Mouse (Mus musculus) G1E (cell line): ENCODE results near the gene Triobp.

Source experiments
- CTCF ChIP-seq: IDR thresholded peaks from 2 replicates; pipeline ENCODE4 v1.5.1; 2012; ENCODE audit warnings: low read depth, low read length, inconsistent platforms, mixed read lengths
- GATA1 ChIP-seq: IDR thresholded peaks from 2 replicates; pipeline ENCODE4 v1.6.1; 2012; ENCODE audit warnings: borderline replicate concordance, low read length, inconsistent platforms, mixed read lengths
- GATA2 ChIP-seq: IDR thresholded peaks from 2 replicates; pipeline ENCODE4 v1.6.1; 2012; ENCODE audit warnings: low read depth, low read length, inconsistent platforms, borderline replicate concordance
- POLR2AphosphoS5 ChIP-seq: IDR thresholded peaks from 2 replicates; pipeline ENCODE4 v1.6.1; 2012; ENCODE audit warnings: low read depth, low read length, inconsistent platforms; ENCODE audit not compliant: insufficient replicate concordance

DNA sequence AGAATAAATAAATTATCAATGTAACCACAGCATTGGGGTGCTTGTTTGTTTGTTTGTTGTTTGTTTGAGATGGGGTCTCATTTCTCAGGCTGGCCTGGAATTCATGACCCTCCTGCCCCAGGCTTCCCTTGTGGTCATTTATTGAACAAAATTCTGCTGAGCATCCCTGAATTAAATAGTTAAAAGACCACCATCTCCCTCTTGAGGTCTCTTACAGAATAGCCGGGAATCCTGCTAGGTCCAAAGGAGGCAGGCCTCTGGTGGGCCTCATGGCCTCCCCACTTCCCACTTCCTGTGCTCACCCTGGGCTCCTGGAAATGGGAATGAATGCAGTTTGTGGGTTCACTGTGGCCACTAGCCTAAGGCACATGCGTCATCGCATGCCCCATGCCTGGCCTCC, 71.4 kb downstream of the Triobp start:
- TF ChIP-seq GATA1 (no peak), CTCF (no peak), GATA2 (no peak), POLR2AphosphoS5 (no peak)
